Mouse (Mus musculus) liver, adult 2 months (tissue): ENCODE data around the gene Ankrd11. TPM values are rescaled to one million over a fixed set of nuclear protein-coding genes. Genes with fewer than 3 reads are reported as not detected.

Source experiments
- DNase-seq: peaks from one replicate; pipeline ENCODE4 v3.0.0-alpha.2; 2011; ENCODE audit warnings: low read depth, low spot score; ENCODE audit errors: extremely low read depth
- H3K27ac ChIP-seq: fragments of 200-500 bp; replicated peaks from 2 replicates; pipeline ENCODE4 v1.5.1; 2012; ENCODE audit warnings: low read depth, mild to moderate bottlenecking, control low read depth, inconsistent platforms, low read length; ENCODE audit not compliant: insufficient read depth
- H3K27me3 ChIP-seq: fragments of 200-500 bp; 2 replicates; pipeline ENCODE4 v1.6.1; 2012; ENCODE audit warnings: mild to moderate bottlenecking, moderate library complexity, low read length, inconsistent platforms; ENCODE audit not compliant: control insufficient read depth, insufficient read depth
- H3K36me3 ChIP-seq: fragments of 200-500 bp; 2 replicates; pipeline ENCODE4 v1.6.1; 2012; ENCODE audit warnings: low read length, inconsistent platforms; ENCODE audit not compliant: control insufficient read depth, insufficient read depth
- H3K4me1 ChIP-seq: fragments of 200-500 bp; 2 replicates; pipeline ENCODE4 v1.6.1; 2011; ENCODE audit warnings: low read length; ENCODE audit not compliant: control insufficient read depth, insufficient read depth
- H3K4me3 ChIP-seq: fragments of 200-500 bp; 2 replicates; pipeline ENCODE4 v1.5.1; 2011; ENCODE audit warnings: low read depth, mild to moderate bottlenecking, control low read depth, low read length, moderate library complexity; ENCODE audit not compliant: insufficient read depth
- H3K79me2 ChIP-seq: fragments of 200-500 bp; 2 replicates; pipeline ENCODE4 v1.6.1; 2012; ENCODE audit warnings: inconsistent platforms, mild to moderate bottlenecking, low read length, moderate library complexity; ENCODE audit not compliant: control insufficient read depth, insufficient read depth
- H3K9ac ChIP-seq: fragments of 200-500 bp; 2 replicates; pipeline ENCODE4 v1.6.1; 2012; ENCODE audit warnings: low read depth, mild to moderate bottlenecking, control low read depth, inconsistent platforms, low read length
- CTCF ChIP-seq: fragments of 200-500 bp; IDR thresholded peaks from 2 replicates; pipeline ENCODE4 v1.5.1; 2011; ENCODE audit warnings: low read depth, low read length, control low read depth
- POLR2A ChIP-seq: fragments of 200-500 bp; IDR thresholded peaks from 2 replicates; pipeline ENCODE4 v1.6.1; 2011; ENCODE audit warnings: low read length, control low read depth; ENCODE audit not compliant: insufficient read depth; ENCODE audit errors: extremely low read depth
- WGBS: fragments of 180-500 bp; shearing (Covaris S2); methylation state at CpG from one replicate; pipeline ENCODE4 v1.1.7; 2018; 5-methylcytosine and 5-hydroxymethylcytosine counted together
- polyA plus RNA-seq: library from polyadenylated mRNA; depleted of rRNA; stranded (reverse); fragments of >200 nt; gene quantifications from 2 replicates; pipeline ENCODE4 v1.2.3, GENCODE M21; 2012
- total RNA-seq: library from RNA; depleted of rRNA; stranded (reverse); fragments of >200 nt; gene quantifications from 2 replicates; pipeline ENCODE4 v1.2.3, GENCODE M21; 2014

Ankrd11 gene
- total and polyA plus RNA-seq, 2 experiments, result 22.1 to 28.3 TPM

DNA sequence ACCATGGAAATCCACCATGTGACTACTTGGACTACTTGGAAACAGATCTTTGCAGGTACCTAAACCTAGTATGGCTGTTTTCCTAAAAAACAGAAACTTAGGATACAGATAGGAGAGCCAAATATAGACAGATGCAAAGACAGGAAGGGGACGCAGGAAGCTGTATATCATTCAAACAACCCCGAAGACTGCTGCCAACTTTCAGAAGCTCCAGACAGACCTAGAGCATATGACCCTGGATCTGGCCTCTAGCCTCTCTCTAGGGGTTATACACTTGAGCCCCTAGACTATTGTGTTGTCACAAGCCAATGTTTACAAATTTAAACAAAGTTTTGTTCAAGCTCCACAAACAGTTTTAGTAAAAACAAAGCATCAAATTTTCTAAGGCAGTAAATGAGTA is 80.6 kb downstream of the Ankrd11 start:
- Histone ChIP-seq H3K36me3 (no peaks in the 10 kb centered on the region), H3K9ac (no peak overlapping the region), H3K79me2 (peaks cover 66% of the 10 kb centered on the region), H3K4me1 (peaks cover 37% of the 10 kb centered on the region), H3K27ac (no peak overlapping the region), H3K4me3 (no peak overlapping the region), H3K27me3 (no peaks in the 10 kb centered on the region)
- 24% methylated on average over 2 of the region's 2 CpGs for WGBS
- TF ChIP-seq POLR2A (no peak), CTCF (no peak)
- no peak for DNase-seq

DNA sequence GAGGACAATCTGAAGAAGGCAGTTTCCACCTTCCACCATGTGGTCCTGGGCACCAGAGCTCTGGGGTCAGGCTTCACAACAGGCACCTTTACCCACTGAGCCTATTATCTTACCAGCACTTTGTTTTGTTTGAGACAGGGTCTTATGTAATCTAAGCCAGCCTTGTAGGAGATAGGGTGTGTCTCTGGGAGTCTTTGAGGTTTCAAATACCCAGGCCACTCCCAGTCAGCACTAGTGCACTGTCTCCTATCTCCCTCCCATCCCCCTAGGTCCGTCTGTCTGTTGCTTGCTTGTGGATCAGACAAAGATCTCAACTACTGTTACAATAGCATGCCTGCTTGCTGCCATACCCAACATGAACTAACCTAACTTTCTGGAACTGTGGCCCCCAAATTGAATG is 81.1 kb downstream of the Ankrd11 start:
- Histone ChIP-seq H3K4me1 (peaks cover 37% of the 10 kb centered on the region), H3K27me3 (no peaks in the 10 kb centered on the region), H3K4me3 (no peak overlapping the region), H3K36me3 (no peaks in the 10 kb centered on the region), H3K79me2 (peaks cover 66% of the 10 kb centered on the region), H3K27ac (peak overlapping the region; percentile 37), H3K9ac (no peak overlapping the region)
- TF ChIP-seq POLR2A, result no peak
- TF ChIP-seq CTCF, result no peak
- DNase-seq, result no peak
- 43% methylated on average over 1 of the region's 1 CpGs for WGBS

DNA sequence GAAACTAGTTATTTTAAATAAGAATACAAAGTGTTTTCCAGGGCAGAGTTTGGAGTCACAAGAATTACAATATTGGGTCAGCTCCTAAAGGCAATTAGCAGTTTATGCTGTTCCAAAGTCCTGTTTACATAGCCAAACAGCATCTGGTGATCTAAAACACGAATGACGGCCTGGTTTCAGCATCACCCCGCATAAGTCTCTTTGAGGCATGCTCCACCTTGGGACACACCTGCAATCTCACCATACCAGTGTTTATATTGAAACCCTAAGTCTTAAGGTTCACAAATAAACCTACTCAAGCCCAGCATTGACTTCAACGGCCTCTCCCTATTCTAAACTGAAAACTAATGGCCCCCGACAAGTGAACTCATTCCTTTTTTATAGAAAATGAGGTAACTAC is 81.8 kb downstream of the Ankrd11 start:
- Histone ChIP-seq H3K36me3 (no peaks in the 10 kb centered on the region), H3K4me3 (no peak overlapping the region), H3K79me2 (peaks cover 64% of the 10 kb centered on the region), H3K27me3 (no peaks in the 10 kb centered on the region), H3K9ac (no peak overlapping the region), H3K27ac (peak overlapping the region; percentile 37; the same call in 1 of the 2 replicates), H3K4me1 (peaks cover 35% of the 10 kb centered on the region)
- TF ChIP-seq CTCF (no peak), POLR2A (no peak)
- DNase-seq, result peak; percentile 87
- WGBS, result 36% methylated on average over 5 of the region's 5 CpGs

DNA sequence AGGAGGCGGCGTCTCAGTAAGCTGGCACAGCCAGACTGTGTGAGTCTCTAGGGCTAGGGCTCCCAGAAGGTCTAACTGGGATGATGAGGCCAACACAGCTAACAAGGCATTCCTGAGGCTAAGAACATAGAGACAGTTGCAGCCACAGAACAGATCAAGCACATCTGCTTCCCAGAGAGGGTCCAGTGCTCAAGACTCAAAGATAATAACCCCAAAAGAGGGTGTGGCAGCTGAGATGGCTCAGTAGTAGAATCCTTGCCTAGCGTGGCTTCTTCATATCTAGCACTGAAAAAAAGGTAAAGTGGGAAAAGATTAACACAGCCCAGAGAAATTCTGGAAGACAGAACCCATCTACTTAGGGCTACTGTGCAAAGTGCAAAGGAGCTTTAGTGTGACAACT is 86.1 kb downstream of the Ankrd11 start:
- Histone ChIP-seq H3K79me2 (peaks cover 73% of the 10 kb centered on the region), H3K36me3 (no peaks in the 10 kb centered on the region), H3K4me3 (no peak overlapping the region), H3K27me3 (no peaks in the 10 kb centered on the region), H3K9ac (no peak overlapping the region), H3K4me1 (peaks cover 13% of the 10 kb centered on the region), H3K27ac (no peak overlapping the region)
- TF ChIP-seq POLR2A, result no peak
- no peak for TF ChIP-seq CTCF
- no peak for DNase-seq
- 93% methylated on average over 3 of the region's 3 CpGs for WGBS

DNA sequence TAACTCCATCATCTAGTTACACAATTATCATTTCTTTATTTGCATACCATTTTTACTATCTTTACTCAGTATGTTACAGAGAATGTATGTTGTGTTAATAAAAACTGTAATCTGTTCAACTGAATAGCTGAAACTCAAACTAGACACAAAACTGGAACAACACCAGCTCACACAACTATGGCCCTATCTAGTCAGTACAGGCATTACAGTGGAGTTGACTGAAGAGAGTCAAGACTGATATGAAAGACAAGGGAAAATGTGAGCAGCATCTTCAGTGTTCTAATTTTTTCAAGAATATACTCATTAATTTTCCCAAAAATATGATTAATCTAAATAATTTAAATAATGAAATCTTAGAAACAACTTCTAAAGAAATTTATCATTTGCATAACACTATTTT is 86.9 kb downstream of the Ankrd11 start:
- H3K79me2 ChIP-seq, result peaks cover 72% of the 10 kb centered on the region
- peaks cover 7% of the 10 kb centered on the region for H3K4me1 ChIP-seq
- no peaks in the 10 kb centered on the region for H3K27me3 ChIP-seq
- H3K4me3 ChIP-seq, result no peak overlapping the region
- H3K36me3 ChIP-seq, result no peaks in the 10 kb centered on the region
- no peak for DNase-seq
- no peak overlapping the region for H3K9ac ChIP-seq
- H3K27ac ChIP-seq, result no peak overlapping the region
- no peak for TF ChIP-seq POLR2A
- no peak for TF ChIP-seq CTCF

DNA sequence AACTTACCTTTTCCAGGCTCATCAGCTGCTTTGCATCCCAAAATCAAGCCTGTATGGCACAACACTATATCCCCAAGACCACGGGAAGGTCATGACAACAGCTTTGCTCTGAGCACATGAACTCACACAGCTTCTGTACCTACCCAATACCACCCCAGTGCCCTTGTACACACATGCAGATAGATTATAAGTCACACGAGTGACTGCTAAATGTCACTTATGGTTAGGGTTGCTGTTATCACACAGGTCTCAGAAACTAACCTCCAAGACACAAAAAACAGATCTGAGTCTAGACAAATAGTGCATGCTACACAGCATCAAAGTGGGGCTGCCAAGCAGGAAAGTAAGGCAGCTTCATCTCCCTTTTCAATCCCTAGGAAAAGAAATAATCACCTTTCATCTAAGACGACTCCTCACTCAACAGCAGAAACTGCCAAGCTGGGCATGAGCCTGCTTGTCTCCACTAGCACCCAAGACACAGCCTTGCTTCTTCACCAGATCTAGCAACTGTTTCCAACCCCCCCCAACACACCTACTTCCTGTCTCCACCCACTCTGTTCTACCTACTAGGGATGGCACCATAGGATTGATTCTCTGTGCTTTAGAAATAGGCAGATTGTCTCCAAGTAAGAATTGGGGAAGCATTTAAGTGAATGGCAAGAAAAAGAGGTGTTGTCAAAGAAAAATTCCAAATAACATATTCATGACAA is 87.8 kb downstream of the Ankrd11 start:
- Histone ChIP-seq H3K36me3 (no peaks in the 10 kb centered on the region), H3K27me3 (no peaks in the 10 kb centered on the region), H3K4me3 (no peak overlapping the region), H3K4me1 (peaks cover 3% of the 10 kb centered on the region), H3K9ac (no peak overlapping the region), H3K79me2 (peaks cover 66% of the 10 kb centered on the region), H3K27ac (no peak overlapping the region)
- no peak for DNase-seq
- no peak for TF ChIP-seq POLR2A
- TF ChIP-seq CTCF, result no peak
- 83% methylated on average over 3 of the region's 3 CpGs for WGBS
